Mouse (Mus musculus) small intestine, adult 2 months (tissue): Measurements from ENCODE around the gene Man1c1. TPM values are rescaled to one million over a fixed set of nuclear protein-coding genes. Genes with fewer than 3 reads are reported as not detected.

ENCODE experiments used
- H3K27ac ChIP-seq: fragments of 200-500 bp; 2 replicates; pipeline ENCODE4 v1.5.1; 2012; ENCODE audit warnings: low read depth, low read length, control low read depth, inconsistent platforms; ENCODE audit not compliant: insufficient read depth
- H3K27me3 ChIP-seq: fragments of 200-500 bp; 2 replicates; pipeline ENCODE4 v1.6.1; 2012; ENCODE audit warnings: mild to moderate bottlenecking, moderate library complexity, low read length, inconsistent platforms; ENCODE audit not compliant: control insufficient read depth, insufficient read depth
- H3K36me3 ChIP-seq: fragments of 200-500 bp; 2 replicates; pipeline ENCODE4 v1.6.1; 2012; ENCODE audit warnings: mild to moderate bottlenecking, low read length, control low read depth, inconsistent platforms; ENCODE audit not compliant: control insufficient read depth, insufficient read depth
- H3K4me1 ChIP-seq: fragments of 200-500 bp; 2 replicates; pipeline ENCODE4 v1.6.1; 2012; ENCODE audit warnings: low read length, inconsistent platforms, mixed read lengths; ENCODE audit not compliant: control insufficient read depth, insufficient read depth, insufficient read length
- H3K4me3 ChIP-seq: fragments of 200-500 bp; 2 replicates; pipeline ENCODE4 v1.5.1; 2012; ENCODE audit warnings: low read depth, mild to moderate bottlenecking, control low read depth, inconsistent platforms, low read length, moderate library complexity
- CTCF ChIP-seq: fragments of 200-500 bp; IDR thresholded peaks from 2 replicates; pipeline ENCODE4 v1.5.1; 2012; ENCODE audit warnings: low read depth, mild to moderate bottlenecking, control low read depth, inconsistent platforms, low read length, moderate library complexity, mixed read lengths; ENCODE audit not compliant: insufficient replicate concordance, insufficient read length; ENCODE audit errors: extremely low read depth
- POLR2A ChIP-seq: fragments of 200-500 bp; IDR thresholded peaks from 2 replicates; pipeline ENCODE4 v1.6.1; 2012; ENCODE audit warnings: low read depth, mild to moderate bottlenecking, control low read depth, inconsistent platforms, low read length, moderate library complexity
- WGBS: fragments of 180-500 bp; shearing (Covaris S2); methylation state at CpG from one replicate; pipeline ENCODE4 v1.1.7; 2018; 5-methylcytosine and 5-hydroxymethylcytosine counted together
- polyA plus RNA-seq: library from polyadenylated mRNA; depleted of rRNA; stranded (reverse); fragments of >200 nt; gene quantifications from 2 replicates; pipeline ENCODE4 v1.2.3, GENCODE M21; 2012

The Man1c1 gene
- polyA plus RNA-seq, 1 experiment: 3.7 TPM

DNA sequence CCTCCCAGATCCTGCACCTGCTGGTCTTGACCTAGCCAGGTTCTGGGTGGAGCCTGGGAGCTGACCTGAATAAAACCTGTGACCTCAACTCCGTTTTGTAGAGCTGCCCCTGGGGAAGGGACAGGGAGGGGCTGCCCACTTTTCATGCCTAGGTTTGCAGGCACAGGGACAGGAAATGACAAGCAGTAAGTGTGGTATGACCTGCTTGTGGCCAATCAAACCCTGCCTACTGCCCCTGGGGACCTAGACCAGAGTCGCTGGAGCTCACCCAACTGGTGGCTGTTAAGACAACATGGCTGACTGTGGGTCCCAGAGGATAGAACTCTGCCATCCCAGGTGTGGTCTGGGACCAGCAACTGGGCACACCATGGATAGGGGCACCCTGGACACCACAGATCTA, 51.9 kb downstream of the Man1c1 start:
- Histone ChIP-seq H3K4me3 (no peak overlapping the region), H3K27me3 (no peaks in the 10 kb centered on the region), H3K4me1 (no peaks in the 10 kb centered on the region), H3K27ac (no peak overlapping the region), H3K36me3 (no peaks in the 10 kb centered on the region)
- 41% methylated on average over 2 of the region's 2 CpGs for WGBS
- TF ChIP-seq CTCF (no peak), POLR2A (no peak)

DNA sequence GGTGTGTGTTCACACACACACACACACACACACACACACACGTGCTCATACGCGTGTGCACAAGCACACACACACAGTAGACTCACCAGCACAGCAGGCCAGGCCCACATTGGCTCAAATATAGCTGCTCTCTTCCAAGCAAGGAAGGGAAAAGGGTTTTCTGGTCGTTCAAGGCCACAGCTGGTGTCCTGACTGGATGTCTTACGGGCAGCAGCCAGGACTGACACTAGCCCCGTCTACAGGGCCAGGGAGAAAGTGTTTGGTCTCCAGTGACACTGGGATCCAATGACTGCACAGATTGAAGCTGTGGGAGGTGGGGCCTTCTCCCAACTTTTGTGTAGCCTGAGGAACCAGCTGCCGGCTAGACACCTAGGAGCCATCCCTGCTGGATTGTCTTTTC, 52.7 kb downstream of the Man1c1 start:
- Histone ChIP-seq H3K36me3 (no peaks in the 10 kb centered on the region), H3K27ac (no peak overlapping the region), H3K4me1 (no peaks in the 10 kb centered on the region), H3K4me3 (no peak overlapping the region), H3K27me3 (no peaks in the 10 kb centered on the region)
- no peak for TF ChIP-seq CTCF
- 57% methylated on average over 7 of the region's 7 CpGs for WGBS

DNA sequence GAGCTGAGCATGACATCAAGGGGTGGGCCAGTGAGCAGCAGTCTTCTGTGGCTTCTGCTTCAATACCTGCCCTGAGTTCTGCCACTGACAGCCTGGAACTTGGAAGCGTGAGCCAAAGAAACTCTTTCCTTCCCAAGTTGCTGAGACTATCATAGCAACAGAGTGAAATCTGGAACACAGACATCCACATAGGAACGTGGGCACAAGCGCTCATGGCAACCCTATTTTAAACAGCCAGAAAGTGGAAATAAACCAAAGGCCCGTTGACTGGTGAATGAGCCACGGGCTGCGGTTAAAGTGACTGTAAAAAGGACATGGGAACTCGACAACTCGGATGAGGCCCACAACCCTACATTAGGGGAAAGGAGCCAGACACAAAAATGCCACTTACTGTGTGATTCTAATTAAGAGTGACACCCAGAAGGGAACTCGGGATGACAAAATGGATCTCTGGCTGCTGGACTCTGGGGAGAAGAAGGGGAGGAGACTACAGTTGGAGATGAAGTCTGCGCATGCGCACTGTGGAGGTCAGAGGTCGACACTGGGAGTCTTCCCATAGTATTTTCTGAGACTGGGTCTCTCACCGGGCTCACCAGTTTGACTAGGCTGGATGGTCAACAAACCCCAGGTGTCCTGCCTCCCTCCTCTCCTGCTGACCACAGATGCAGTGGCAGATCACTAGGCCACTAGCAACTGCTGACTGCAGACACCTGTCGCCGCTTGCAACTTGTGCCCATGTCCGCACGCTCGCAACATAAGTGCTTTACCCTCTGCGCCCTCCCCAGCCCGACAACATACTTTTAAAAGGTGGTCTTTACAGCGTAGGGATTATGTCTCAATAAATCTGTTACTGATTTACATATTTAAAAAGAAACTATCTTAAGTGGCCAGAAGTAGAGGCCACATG, 58.8 kb downstream of the Man1c1 start:
- TF ChIP-seq POLR2A (no peak), CTCF (no peak)
- H3K27ac ChIP-seq: no peak overlapping the region
- no peaks in the 10 kb centered on the region for H3K27me3 ChIP-seq
- WGBS: 85% methylated on average over 21 of the region's 21 CpGs
- H3K4me3 ChIP-seq: no peak overlapping the region
- H3K4me1 ChIP-seq: no peaks in the 10 kb centered on the region
- H3K36me3 ChIP-seq: no peaks in the 10 kb centered on the region

DNA sequence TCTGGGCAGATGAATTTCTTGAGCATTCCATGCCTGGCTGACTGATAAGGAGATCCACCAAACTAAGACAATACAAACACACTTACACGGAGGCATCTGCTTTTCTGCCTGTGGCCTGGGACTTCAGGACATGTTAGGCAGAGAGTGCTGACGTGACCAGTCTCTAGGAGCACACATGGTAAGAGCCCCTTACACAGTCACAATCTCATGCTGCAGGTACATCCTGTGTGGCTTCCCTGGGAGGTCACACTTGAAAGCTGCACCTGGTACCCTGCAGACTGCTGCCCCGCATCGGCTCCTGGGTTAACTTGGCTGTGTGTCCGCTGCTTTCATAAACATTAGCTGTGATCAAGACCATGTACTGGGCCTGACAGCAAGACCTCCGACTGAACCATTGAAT, 59.7 kb downstream of the Man1c1 start:
- TF ChIP-seq POLR2A: no peak
- TF ChIP-seq CTCF: no peak
- Histone ChIP-seq H3K4me1 (no peaks in the 10 kb centered on the region), H3K4me3 (no peak overlapping the region), H3K27me3 (no peaks in the 10 kb centered on the region), H3K27ac (no peak overlapping the region), H3K36me3 (no peaks in the 10 kb centered on the region)
- WGBS: 83% methylated on average over 6 of the region's 6 CpGs

DNA sequence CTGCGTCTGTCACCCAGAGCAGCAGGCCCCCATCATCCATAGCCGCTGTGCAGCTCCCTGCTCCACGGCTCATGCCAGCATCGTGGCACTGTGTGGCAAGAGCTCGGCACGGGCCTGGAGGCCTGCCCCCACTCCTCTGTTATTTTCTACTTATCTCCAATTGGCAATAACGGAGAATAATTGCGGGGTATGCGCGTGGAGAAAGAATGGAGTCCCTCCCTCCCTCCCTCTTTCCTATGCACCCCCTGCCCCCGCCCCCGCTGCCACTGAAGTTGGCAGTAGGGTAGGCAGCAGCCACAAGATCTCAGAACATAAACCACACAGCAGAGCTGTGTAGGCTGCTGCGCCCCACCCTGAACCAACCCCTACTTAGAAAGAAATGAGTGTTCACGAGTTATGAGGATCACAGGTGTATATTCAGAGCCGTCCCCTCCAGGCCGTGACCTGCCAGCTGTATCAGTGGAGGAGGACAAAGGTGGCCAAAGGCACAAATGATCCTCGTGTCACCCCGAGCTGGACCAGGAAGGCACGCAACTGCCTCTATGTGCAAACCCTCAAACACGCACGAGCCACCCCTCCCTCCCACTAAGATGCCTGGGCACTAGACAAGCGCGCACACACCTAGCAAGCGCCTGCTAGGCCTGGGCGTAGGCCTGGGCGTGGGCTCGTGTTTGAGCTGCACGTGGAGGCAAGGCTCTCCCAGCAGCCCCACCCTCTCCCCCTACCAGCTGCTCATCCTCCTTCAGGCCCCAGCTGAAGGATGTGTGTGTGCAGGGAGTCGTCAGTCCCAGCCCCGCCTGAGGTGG, 62.2 kb downstream of the Man1c1 start:
- WGBS: 54% methylated on average over 30 of the region's 30 CpGs
- H3K27ac ChIP-seq: no peak overlapping the region
- no peaks in the 10 kb centered on the region for H3K4me1 ChIP-seq
- no peaks in the 10 kb centered on the region for H3K36me3 ChIP-seq
- no peaks in the 10 kb centered on the region for H3K27me3 ChIP-seq
- TF ChIP-seq CTCF (no peak), POLR2A (no peak)
- H3K4me3 ChIP-seq: no peak overlapping the region

DNA sequence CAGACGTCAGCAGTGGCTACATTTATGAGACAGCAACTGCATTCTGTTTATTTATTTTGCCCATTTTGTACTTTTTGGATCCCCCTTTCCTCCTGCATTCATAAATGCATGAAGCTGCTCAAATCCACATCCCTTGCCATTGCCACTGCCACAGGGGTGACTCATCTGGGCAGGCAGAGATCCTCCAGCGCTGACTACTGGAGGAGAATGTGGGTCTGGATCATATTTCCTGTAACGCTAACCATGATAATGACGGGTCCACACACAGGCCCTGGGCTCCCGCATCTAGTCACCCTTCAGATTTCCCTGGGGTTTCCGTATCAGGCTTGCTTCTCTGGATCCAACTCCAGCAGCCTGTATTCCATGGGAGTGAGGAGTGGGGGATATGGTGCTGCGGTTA, 64.8 kb downstream of the Man1c1 start:
- no peaks in the 10 kb centered on the region for H3K27me3 ChIP-seq
- TF ChIP-seq CTCF (no peak), POLR2A (no peak)
- 83% methylated on average over 7 of the region's 7 CpGs for WGBS
- no peaks in the 10 kb centered on the region for H3K36me3 ChIP-seq
- H3K27ac ChIP-seq: no peak overlapping the region
- H3K4me3 ChIP-seq: no peak overlapping the region
- H3K4me1 ChIP-seq: no peaks in the 10 kb centered on the region

DNA sequence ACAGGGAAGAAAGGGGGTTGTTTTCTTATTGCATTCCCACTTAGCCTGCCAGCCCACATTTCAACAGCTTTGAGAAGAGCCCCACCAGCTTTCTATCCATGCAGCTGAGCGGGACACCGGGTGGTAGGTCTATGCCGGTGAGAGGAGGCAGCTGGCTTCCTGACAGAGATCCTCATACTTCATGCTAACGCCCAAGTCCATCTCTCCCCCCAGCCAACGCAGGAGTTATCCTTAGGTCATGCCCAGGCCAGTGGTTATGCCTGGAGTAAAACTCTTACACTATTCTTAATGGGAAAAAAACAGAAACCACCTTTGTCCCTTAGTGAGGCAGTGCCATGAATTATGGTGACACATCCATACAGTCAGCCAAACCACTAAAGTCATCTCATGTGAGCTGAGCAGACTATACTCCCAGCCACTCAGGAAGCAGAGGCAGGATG, 66.0 kb downstream of the Man1c1 start:
- no peak for TF ChIP-seq POLR2A
- no peak for TF ChIP-seq CTCF
- Histone ChIP-seq H3K27me3 (no peaks in the 10 kb centered on the region), H3K27ac (no peak overlapping the region), H3K36me3 (no peaks in the 10 kb centered on the region), H3K4me3 (no peak overlapping the region), H3K4me1 (no peaks in the 10 kb centered on the region)
- 65% methylated on average over 5 of the region's 5 CpGs for WGBS
